Mouse (Mus musculus) lung, adult 2 months (tissue): ENCODE data around the gene Abhd16b.

ENCODE experiments used
- CTCF ChIP-seq: fragments of 200-500 bp; IDR thresholded peaks from 2 replicates; pipeline ENCODE4 v1.5.1; 2011; ENCODE audit warnings: mild to moderate bottlenecking, low read length, control low read depth; ENCODE audit not compliant: insufficient read depth
- POLR2A ChIP-seq: fragments of 200-500 bp; IDR thresholded peaks from 2 replicates; pipeline ENCODE4 v1.6.1; 2011; ENCODE audit warnings: low read depth, mild to moderate bottlenecking, control low read depth, low read length, borderline replicate concordance; ENCODE audit errors: extremely low read depth

DNA sequence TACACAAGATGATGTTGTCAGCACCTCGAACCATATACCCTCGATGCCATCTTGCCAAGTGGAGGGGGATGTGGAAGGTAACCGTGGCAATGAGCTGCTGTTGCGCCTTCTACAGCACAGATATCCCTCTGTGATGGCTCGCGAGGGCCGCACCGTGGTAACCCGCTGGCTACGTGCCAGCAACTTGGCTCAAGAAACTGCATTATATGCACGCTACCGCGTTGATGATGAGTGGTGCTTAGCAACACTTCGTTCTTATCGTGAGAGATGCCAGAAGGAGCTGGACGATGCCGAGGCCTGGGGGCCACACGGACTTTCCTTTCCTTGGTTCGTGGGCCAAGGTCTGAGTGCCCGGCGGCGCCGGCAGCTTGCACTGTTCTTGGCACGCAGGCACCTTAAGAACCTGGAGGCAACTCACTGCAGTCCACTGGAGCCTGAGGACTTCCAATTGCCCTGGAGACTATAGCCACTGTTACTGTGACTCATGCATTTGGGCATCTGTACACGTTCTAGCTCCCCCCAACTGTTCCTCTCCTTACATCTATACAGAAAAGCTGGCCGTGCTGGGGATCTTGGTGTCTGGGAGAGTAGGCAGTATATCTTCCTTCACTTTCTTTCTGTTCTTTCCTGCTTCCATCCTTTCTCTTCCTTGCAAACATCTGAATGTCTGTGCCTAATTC, 1.4 kb downstream of the Abhd16b start:
- TF ChIP-seq CTCF (no peak), POLR2A (no peak)
